In genomic region chr14:12346865-12347600, GRCm38 (mm10) we compare ENCODE assay signal across 12 mouse cellular contexts. TPM values are rescaled to one million over a fixed set of nuclear protein-coding genes. Genes with fewer than 3 reads are reported as not detected.
DNase-seq lines count a peak whose midpoint lies in the region; ATAC-seq lines count a peak whose summit lies in the region.
"Had no signal": no experiment of that assay in that cellular context is flagged by ENCODE, and none has a peak within 500 bp of the region (broad histone marks: within the 10 kb centered on the region; RNA-seq: fewer than 3 reads in every experiment).

No protein-coding gene starts in this region.

- peak overlapping the region; percentile 15; the same call in 1 of the 2 replicates for H3K4me2 ChIP-seq in kidney, embryonic 14.5 days (replicated peaks; ENCODE audit: low read depth, low read length)
- H3K4me2 ChIP-seq in hindbrain, embryonic 12.5 days (replicated peaks) = no peak overlapping the region
- peak overlapping the region; percentile 25; the same call in 1 of the 2 replicates for H3K4me2 ChIP-seq in midbrain, embryonic 16.5 days (ENCODE audit: low read length)

- H3K9me3 ChIP-seq in kidney, embryonic 14.5 days (ENCODE audit: control insufficient read depth, low read length) = no peaks in the 10 kb centered on the region
- H3K9me3 ChIP-seq in hindbrain, embryonic 12.5 days (replicated peaks) = no peaks in the 10 kb centered on the region
- H3K9me3 ChIP-seq in midbrain, embryonic 16.5 days (replicated peaks; ENCODE audit: control insufficient read depth, low read length, poor library complexity, severe bottlenecking) = no peaks in the 10 kb centered on the region

- 1% methylated on average over 26 of the region's 26 CpGs for WGBS in kidney, embryonic 14.5 days
- 2% methylated on average over 26 of the region's 26 CpGs for WGBS in hindbrain, embryonic 12.5 days
- WGBS in midbrain, embryonic 16.5 days = 1% methylated on average over 26 of the region's 26 CpGs

- H3K4me1 ChIP-seq in kidney, embryonic 14.5 days (ENCODE audit: control insufficient read depth, insufficient read depth, low read length) = peaks cover 14% of the 10 kb centered on the region
- H3K4me1 ChIP-seq in hindbrain, embryonic 12.5 days = peaks cover 21% of the 10 kb centered on the region
- H3K4me1 ChIP-seq in midbrain, embryonic 16.5 days (ENCODE audit: control insufficient read depth, insufficient read depth, low read length) = peaks cover 3% of the 10 kb centered on the region; the same call in 1 of the 2 replicates

- H3K27me3 ChIP-seq in kidney, embryonic 14.5 days (ENCODE audit: control insufficient read depth, insufficient read depth, low read length) = peaks cover 98% of the 10 kb centered on the region
- peaks cover 96% of the 10 kb centered on the region for H3K27me3 ChIP-seq in hindbrain, embryonic 12.5 days
- peaks cover 67% of the 10 kb centered on the region for H3K27me3 ChIP-seq in midbrain, embryonic 16.5 days (ENCODE audit: control insufficient read depth, insufficient read depth, low read depth, low read length)

- no peak for ATAC-seq in kidney, embryonic 14.5 days (ENCODE audit: low FRiP score, low TSS enrichment)
- no peak for ATAC-seq in hindbrain, embryonic 12.5 days (ENCODE audit: low FRiP score)
- ATAC-seq in midbrain, embryonic 16.5 days = no peak
- ATAC-seq in cerebellum, adult (ENCODE audit: insufficient number of reproducible peaks, low FRiP score, low TSS enrichment) = no peak
- ATAC-seq in granulocyte monocyte progenitor cell, adult 5-6 weeks (replicated peaks; ENCODE audit: poor library complexity, severe bottlenecking) = no peak

- peak overlapping the region; percentile 10 for H3K4me3 ChIP-seq in kidney, embryonic 14.5 days (ENCODE audit: low read length)
- H3K4me3 ChIP-seq in hindbrain, embryonic 12.5 days = 0 out of 2 replicates have a peak overlapping the region, but pooled peaks have one; percentile 1
- H3K4me3 ChIP-seq in midbrain, embryonic 16.5 days (ENCODE audit: low read depth, low read length) = no peak overlapping the region

- H3K36me3 ChIP-seq in kidney, embryonic 14.5 days (ENCODE audit: control insufficient read depth, insufficient read depth, low read length) = no peaks in the 10 kb centered on the region
- H3K36me3 ChIP-seq in hindbrain, embryonic 12.5 days = no peaks in the 10 kb centered on the region
- H3K36me3 ChIP-seq in midbrain, embryonic 16.5 days (ENCODE audit: control insufficient read depth, insufficient read depth, low read length) = no peaks in the 10 kb centered on the region
- H3K36me3 ChIP-seq: G1E had no signal

- no peak for DNase-seq in kidney, postnatal 10 days
- peak; percentile 48 for DNase-seq in embryo, embryonic 9.5 days (ENCODE audit: extremely low spot score)
- no peak for DNase-seq in urinary bladder, postnatal 14 days (ENCODE audit: low spot score)
- DNase-seq: gastrocnemius, postnatal 25 days; spleen, adult 18-20 months had no signal

- H3K27ac ChIP-seq in kidney, embryonic 14.5 days (ENCODE audit: low read depth, low read length) = no peak overlapping the region
- H3K27ac ChIP-seq in hindbrain, embryonic 12.5 days = no peak overlapping the region
- no peak overlapping the region for H3K27ac ChIP-seq in midbrain, embryonic 16.5 days (ENCODE audit: low read length)

- no peak overlapping the region for H3K9ac ChIP-seq in kidney, embryonic 14.5 days (ENCODE audit: low read depth, low read length)
- H3K9ac ChIP-seq in hindbrain, embryonic 12.5 days = no peak overlapping the region
- no peak overlapping the region for H3K9ac ChIP-seq in midbrain, embryonic 16.5 days (ENCODE audit: low read depth, low read length)

RNA-seq across cellular contexts. Expression of gene Fezf2, which starts 1.0 kb away (rescaled TPM):
- not detected in 2 replicates for polyA plus RNA-seq in kidney, embryonic 14.5 days (2014; fragmentation: Nextera tagmentation; extraction: Ambion mirVana)
- polyA plus RNA-seq in hindbrain, embryonic 12.5 days (2016; fragmentation: Nextera tagmentation; extraction: Ambion mirVana) = 0.31 and 0.63 TPM in 2 replicates
- 2.4 and 2.8 TPM in 2 replicates for polyA plus RNA-seq in midbrain, embryonic 16.5 days (2015; fragmentation: Nextera tagmentation; extraction: Ambion mirVana)
- not detected in 2 replicates for total RNA-seq in granulocyte monocyte progenitor cell, adult 5-6 weeks (2014; fragmentation: Nextera tagmentation)
- not detected in 2 replicates for total RNA-seq in granulocyte monocyte progenitor cell, adult 5-6 weeks (2017)
- total RNA-seq: gastrocnemius, postnatal 25 days had no signal
- polyA plus RNA-seq: G1E; liver, embryonic 16.5 days had no signal
